Comparison of ENCODE assay signal across 9 mouse cellular contexts in the genomic region with DNA sequence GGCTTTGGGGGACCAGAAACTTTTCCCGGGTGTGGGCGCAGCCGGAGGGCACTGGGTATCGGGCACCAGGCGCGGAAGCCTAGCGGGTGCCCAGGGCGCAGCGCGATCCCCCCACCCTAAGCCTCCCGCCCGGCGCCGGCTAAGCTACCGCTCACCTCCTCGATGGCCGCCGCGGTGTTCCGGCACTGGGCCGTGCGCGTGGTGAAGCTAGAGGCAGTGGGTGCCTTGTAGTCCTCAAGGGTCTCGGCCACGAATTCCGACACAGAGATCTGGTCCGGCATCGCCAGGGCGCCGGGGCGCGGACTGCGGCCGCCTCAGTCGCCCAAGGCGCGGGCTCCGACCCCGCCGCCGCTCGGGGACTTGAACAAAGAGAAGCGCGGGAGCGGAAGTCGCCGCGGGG. TPM values are rescaled to one million over a fixed set of nuclear protein-coding genes. Genes with fewer than 3 reads are reported as not detected.
A peak's percentile ranks its signal among the peaks of the same experiment; 100 is the strongest.
DNase-seq lines count a peak whose midpoint lies in the region; ATAC-seq and TF ChIP-seq lines count a peak whose summit lies in the region.
"Not testable (repeated sequence)": the region's sequence is repeated elsewhere in the genome, so short reads cannot be mapped to it uniquely, and the experiment has no call there.
"Had no signal": no experiment of that assay in that cellular context is flagged by ENCODE, and none has a peak within 500 bp of the region (broad histone marks: within the 10 kb centered on the region; RNA-seq: fewer than 3 reads in every experiment).

No protein-coding gene starts in this region.

- H3K9ac ChIP-seq in kidney, embryonic 14.5 days (ENCODE audit: low read depth, low read length); limb, embryonic 13.5 days; neural tube, embryonic 15.5 days (replicated peaks): not testable (repeated sequence)

- not testable (repeated sequence) for H3K27ac ChIP-seq in embryonic fibroblast, embryonic 13.5 days (ENCODE audit: insufficient read depth, low read length); kidney, embryonic 14.5 days (ENCODE audit: low read depth, low read length); limb, embryonic 13.5 days; neural tube, embryonic 15.5 days (replicated peaks); thymus, adult 2 months (ENCODE audit: control insufficient read depth, insufficient read depth, low read length)

- peak; percentile 2 for DNase-seq in 3T3-L1 (ENCODE audit: low read depth, low spot score)
- peak; percentile 3 for DNase-seq in adrenal gland, postnatal 25 days
- DNase-seq in heart, postnatal 14 days = peak; percentile 4 to 9
- DNase-seq in thymus, adult 2 months = peak; percentile 12

- H3K9me3 ChIP-seq in kidney, embryonic 14.5 days (ENCODE audit: control insufficient read depth, low read length); limb, embryonic 13.5 days; neural tube, embryonic 15.5 days (replicated peaks): not testable (repeated sequence)

- H3K4me3 ChIP-seq in embryonic fibroblast, embryonic 13.5 days (ENCODE audit: insufficient read depth, low read length) = 0 out of 2 replicates have a peak overlapping the region, but pooled peaks have one; percentile 11
- peak overlapping the region; percentile 13 for H3K4me3 ChIP-seq in kidney, embryonic 14.5 days (ENCODE audit: low read length)
- H3K4me3 ChIP-seq in limb, embryonic 13.5 days = peak overlapping the region; percentile 31
- H3K4me3 ChIP-seq in neural tube, embryonic 15.5 days (replicated peaks) = peak overlapping the region; percentile 17; the same call in 1 of the 2 replicates
- H3K4me3 ChIP-seq in thymus, adult 2 months (ENCODE audit: control insufficient read depth, insufficient read depth, low read length) = not testable (repeated sequence)

- H3K27me3 ChIP-seq in kidney, embryonic 14.5 days (ENCODE audit: control insufficient read depth, insufficient read depth, low read length); limb, embryonic 13.5 days; neural tube, embryonic 15.5 days (replicated peaks); thymus, adult 2 months (ENCODE audit: control insufficient read depth, insufficient read depth, low read length): not testable (repeated sequence)

- TF ChIP-seq CTCF in embryonic fibroblast, embryonic 13.5 days (IDR thresholded peaks at IDR 0.05; ENCODE audit: borderline replicate concordance, insufficient read depth, low read length); thymus, adult 2 months (IDR thresholded peaks at IDR 0.05; ENCODE audit: borderline replicate concordance, control insufficient read depth, extremely low read depth, insufficient read depth, low read length, poor library complexity): not testable (repeated sequence)

- not testable (repeated sequence) for H3K4me2 ChIP-seq in kidney, embryonic 14.5 days (replicated peaks; ENCODE audit: low read depth, low read length); neural tube, embryonic 15.5 days
- peak overlapping the region; percentile 28 for H3K4me2 ChIP-seq in limb, embryonic 13.5 days (replicated peaks)

- H3K36me3 ChIP-seq in kidney, embryonic 14.5 days (ENCODE audit: control insufficient read depth, insufficient read depth, low read length); limb, embryonic 13.5 days; neural tube, embryonic 15.5 days; thymus, adult 2 months (ENCODE audit: control insufficient read depth, insufficient read depth, low read length): not testable (repeated sequence)

- not testable (repeated sequence) for H3K4me1 ChIP-seq in embryonic fibroblast, embryonic 13.5 days (ENCODE audit: control insufficient read depth, insufficient read depth, low read length); kidney, embryonic 14.5 days (ENCODE audit: control insufficient read depth, insufficient read depth, low read length); limb, embryonic 13.5 days; neural tube, embryonic 15.5 days; thymus, adult 2 months (replicated peaks; ENCODE audit: control insufficient read depth, insufficient read depth, low read length)

- not testable (repeated sequence) for ATAC-seq in kidney, embryonic 14.5 days (ENCODE audit: low FRiP score, low TSS enrichment); limb, embryonic 13.5 days (ENCODE audit: low FRiP score, low read depth); neural tube, embryonic 15.5 days (ENCODE audit: low FRiP score)

- 16% methylated on average over 29 of the region's 48 CpGs for WGBS in kidney, embryonic 14.5 days
- 12% methylated on average over 26 of the region's 48 CpGs for WGBS in limb, embryonic 13.5 days
- 12% methylated on average over 33 of the region's 48 CpGs for WGBS in neural tube, embryonic 15.5 days
- WGBS in thymus, adult 2 months = 33% methylated on average over 47 of the region's 48 CpGs

- intact Hi-C loops in heart, postnatal 14 days (cut with DNase I) = not testable (repeated sequence)

- TF ChIP-seq POLR2A in embryonic fibroblast, embryonic 13.5 days (IDR thresholded peaks at IDR 0.05; ENCODE audit: low read depth, low read length); thymus, adult 2 months (IDR thresholded peaks at IDR 0.05; ENCODE audit: control insufficient read depth, extremely low read depth, insufficient read depth, low read length, poor library complexity): not testable (repeated sequence)

RNA-seq across cellular contexts. Expression of gene Gm10330, which starts 20.3 kb away (rescaled TPM):
- total RNA-seq in adrenal gland, postnatal 25 days (2021) = not detected in 2 replicates
- 2.9 and 5.2 TPM in 2 replicates for polyA plus RNA-seq in embryonic fibroblast, embryonic 13.5 days (2011; ENCODE audit: insufficient read length, low read depth, missing spikeins)
- total RNA-seq in heart, postnatal 14 days (2021) = under 1 TPM in 1 of 2 experiments, not detected in 1; 0.22 TPM
- polyA plus RNA-seq in kidney, embryonic 14.5 days (2014; fragmentation: Nextera tagmentation; extraction: Ambion mirVana) = 0.62 and 0.94 TPM in 2 replicates
- 0.56 and 0.88 TPM in 2 replicates for polyA plus RNA-seq in limb, embryonic 13.5 days (2015; fragmentation: Nextera tagmentation; extraction: Ambion mirVana)
- polyA plus RNA-seq in neural tube, embryonic 15.5 days (2015; fragmentation: Nextera tagmentation; extraction: Ambion mirVana) = 0.59 and 0.87 TPM in 2 replicates
- not detected in 2 replicates for polyA plus RNA-seq in thymus, adult 2 months (2012; rRNA removed)
- polyA plus RNA-seq: testis, adult 2 months had no signal
